Mouse (Mus musculus): ENCODE results near the gene Phlpp1. TPM values are rescaled to one million over a fixed set of nuclear protein-coding genes. Genes with fewer than 3 reads are reported as not detected.

The Phlpp1 gene
- polyA plus RNA-seq, 1 experiment: 7.6 TPM

DNA sequence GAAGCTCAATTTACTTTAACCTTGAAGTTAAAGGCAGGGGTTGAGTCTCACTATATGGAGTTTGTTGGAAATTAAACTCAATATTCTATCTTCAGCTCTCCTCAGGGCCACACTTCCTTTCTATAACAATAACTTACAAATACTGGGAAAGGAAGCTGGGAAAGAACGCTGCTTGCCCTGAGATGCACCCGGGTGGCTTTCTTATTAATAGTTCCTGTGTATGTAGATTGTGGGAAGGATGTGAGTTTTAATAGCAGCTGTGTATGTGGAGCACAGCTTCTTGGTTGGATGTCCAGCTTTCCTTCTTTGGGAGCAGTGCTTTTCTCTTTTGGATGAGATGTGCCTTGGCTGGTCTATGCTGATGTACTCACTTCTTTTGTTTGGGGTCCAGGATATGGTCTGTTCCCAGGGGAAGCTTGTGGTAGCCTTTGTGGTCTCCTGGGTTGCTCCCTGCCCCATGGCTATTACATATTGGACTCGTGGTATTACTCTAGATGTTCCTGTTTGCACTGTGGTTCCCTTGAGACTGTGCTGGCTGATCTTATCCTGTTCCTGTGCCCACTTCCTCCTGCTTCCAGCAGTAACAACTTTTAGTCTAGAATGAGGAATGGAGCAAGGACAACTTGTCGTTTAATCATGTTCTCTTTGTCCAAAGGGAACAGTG, 145.2 kb downstream of the Phlpp1 start:
- H3K4me3 ChIP-seq (ENCODE audit: insufficient read depth, low read length): no peak overlapping the region
- peak overlapping the region; percentile 58 for H3K27ac ChIP-seq (ENCODE audit: insufficient read depth, low read depth, low read length)
- H3K4me1 ChIP-seq (ENCODE audit: control insufficient read depth, insufficient read depth, low read length): peaks cover 25% of the 10 kb centered on the region

DNA sequence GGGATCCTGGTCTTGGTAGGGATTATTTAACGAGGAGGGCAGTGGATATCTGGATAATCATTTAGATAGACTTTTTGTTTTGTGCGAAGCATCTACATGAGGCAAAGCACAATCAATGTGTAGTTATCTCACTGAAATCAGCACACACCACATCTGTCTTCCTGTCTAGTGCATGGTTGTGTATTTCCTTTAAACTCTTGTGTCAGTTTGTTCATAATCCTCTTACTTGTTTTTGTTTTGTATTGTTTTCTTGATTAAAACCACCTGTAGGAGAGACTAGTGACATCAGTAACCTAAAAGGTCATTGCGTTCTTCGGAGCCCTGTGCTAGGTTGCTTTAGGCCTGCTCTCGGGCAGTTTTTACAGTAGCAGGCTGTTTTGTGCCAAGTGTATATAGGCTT, 146.8 kb downstream of the Phlpp1 start:
- no peak overlapping the region for H3K4me3 ChIP-seq (ENCODE audit: insufficient read depth, low read length)
- H3K4me1 ChIP-seq (ENCODE audit: control insufficient read depth, insufficient read depth, low read length): peaks cover 39% of the 10 kb centered on the region
- H3K27ac ChIP-seq (ENCODE audit: insufficient read depth, low read depth, low read length): no peak overlapping the region
- TF ChIP-seq CTCF (IDR thresholded peaks at IDR 0.05; ENCODE audit: low read depth, low read length): no peak
- TF ChIP-seq POLR2A (IDR thresholded peaks at IDR 0.05; ENCODE audit: borderline replicate concordance, low read depth, low read length): no peak

More for the DNA sequence above, 145.2 kb downstream of the Phlpp1 start:
- no peak for TF ChIP-seq POLR2A (IDR thresholded peaks at IDR 0.05; ENCODE audit: borderline replicate concordance, low read depth, low read length)
- TF ChIP-seq CTCF (IDR thresholded peaks at IDR 0.05; ENCODE audit: low read depth, low read length): no peak

DNA sequence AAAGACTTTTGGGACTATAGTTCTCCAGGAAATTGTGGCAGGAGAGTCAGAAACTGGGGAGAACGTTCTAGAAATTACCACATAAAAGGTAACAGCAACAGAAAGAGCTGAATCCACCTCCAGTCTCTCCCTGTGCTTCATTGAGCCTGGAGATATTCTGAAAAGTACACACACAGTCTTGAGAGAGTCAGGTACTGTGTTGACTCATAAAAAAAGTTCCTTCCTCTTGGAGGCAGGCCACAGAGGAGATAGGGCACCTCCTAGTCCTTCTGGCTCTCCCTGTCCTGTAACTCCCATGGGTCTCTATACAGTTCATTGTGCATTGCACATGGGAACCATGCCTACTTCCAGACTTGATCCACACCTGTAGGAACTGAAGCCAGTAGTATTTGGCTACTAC, 149.0 kb downstream of the Phlpp1 start:
- Histone ChIP-seq H3K4me3 (ENCODE audit: insufficient read depth, low read length) (no peak overlapping the region), H3K27ac (ENCODE audit: insufficient read depth, low read depth, low read length) (no peak overlapping the region), H3K4me1 (ENCODE audit: control insufficient read depth, insufficient read depth, low read length) (peaks cover 40% of the 10 kb centered on the region)
- TF ChIP-seq POLR2A (IDR thresholded peaks at IDR 0.05; ENCODE audit: borderline replicate concordance, low read depth, low read length) (no peak), CTCF (IDR thresholded peaks at IDR 0.05; ENCODE audit: low read depth, low read length) (no peak)

DNA sequence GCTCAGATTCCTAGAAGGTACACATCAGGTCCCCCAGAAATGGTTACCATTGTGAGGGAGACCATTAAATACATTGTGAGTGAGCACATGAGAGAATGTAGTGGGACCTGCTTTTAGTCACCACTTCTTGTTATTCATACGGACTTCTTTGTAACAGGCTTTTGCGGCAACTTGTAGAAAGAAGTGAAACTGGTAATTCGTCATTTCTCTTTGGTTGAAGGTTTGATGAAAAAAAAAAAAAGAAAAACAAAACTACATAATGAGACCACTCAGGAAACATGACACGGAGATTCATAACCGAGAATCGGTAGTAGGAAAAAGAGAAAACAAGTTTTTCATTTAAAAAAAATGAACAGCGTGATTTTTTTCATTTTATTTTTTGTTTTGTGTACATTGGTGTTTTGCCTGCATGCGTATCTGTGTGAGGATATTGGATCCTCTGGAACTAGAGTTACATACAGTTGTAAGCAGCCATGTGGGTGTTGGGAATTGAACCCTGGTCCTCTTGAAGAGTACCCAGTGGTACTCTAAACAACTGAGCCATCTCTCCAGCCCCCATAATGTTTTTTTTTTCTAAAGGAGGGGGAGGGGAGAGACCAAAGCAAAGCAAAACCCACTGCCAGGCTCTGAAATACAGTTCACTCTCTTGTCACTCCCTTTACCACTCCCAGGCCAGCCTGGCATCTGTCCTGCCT, 150.0 kb downstream of the Phlpp1 start:
- no peak for TF ChIP-seq CTCF (IDR thresholded peaks at IDR 0.05; ENCODE audit: low read depth, low read length)
- no peak for TF ChIP-seq POLR2A (IDR thresholded peaks at IDR 0.05; ENCODE audit: borderline replicate concordance, low read depth, low read length)
- Histone ChIP-seq H3K4me1 (ENCODE audit: control insufficient read depth, insufficient read depth, low read length) (peaks cover 35% of the 10 kb centered on the region), H3K4me3 (ENCODE audit: insufficient read depth, low read length) (peak overlapping the region; percentile 35), H3K27ac (ENCODE audit: insufficient read depth, low read depth, low read length) (peak overlapping the region; percentile 65)

DNA sequence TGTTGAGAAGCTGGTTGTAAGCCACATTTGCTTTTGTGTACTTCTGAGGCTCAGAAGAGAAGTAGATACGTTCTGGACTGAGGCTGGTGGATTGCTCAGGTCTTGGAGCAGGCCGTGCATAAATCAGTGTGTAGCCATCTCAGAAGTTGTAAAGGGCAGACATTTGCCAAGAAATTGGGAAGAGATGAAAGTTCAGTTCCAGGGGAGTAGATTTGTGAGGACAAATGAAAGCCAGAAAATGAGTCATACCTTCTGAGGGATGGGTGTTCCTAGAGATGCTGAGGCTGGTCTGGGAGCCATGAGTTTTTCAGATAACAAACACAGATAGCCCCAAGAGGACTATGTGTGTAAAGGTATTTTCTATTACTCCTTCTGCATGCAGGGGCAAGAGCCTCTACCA, 155.1 kb downstream of the Phlpp1 start:
- no peak overlapping the region for H3K4me3 ChIP-seq (ENCODE audit: insufficient read depth, low read length)
- peaks cover 23% of the 10 kb centered on the region for H3K4me1 ChIP-seq (ENCODE audit: control insufficient read depth, insufficient read depth, low read length)
- no peak for TF ChIP-seq POLR2A (IDR thresholded peaks at IDR 0.05; ENCODE audit: borderline replicate concordance, low read depth, low read length)
- no peak for TF ChIP-seq CTCF (IDR thresholded peaks at IDR 0.05; ENCODE audit: low read depth, low read length)
- no peak overlapping the region for H3K27ac ChIP-seq (ENCODE audit: insufficient read depth, low read depth, low read length)

DNA sequence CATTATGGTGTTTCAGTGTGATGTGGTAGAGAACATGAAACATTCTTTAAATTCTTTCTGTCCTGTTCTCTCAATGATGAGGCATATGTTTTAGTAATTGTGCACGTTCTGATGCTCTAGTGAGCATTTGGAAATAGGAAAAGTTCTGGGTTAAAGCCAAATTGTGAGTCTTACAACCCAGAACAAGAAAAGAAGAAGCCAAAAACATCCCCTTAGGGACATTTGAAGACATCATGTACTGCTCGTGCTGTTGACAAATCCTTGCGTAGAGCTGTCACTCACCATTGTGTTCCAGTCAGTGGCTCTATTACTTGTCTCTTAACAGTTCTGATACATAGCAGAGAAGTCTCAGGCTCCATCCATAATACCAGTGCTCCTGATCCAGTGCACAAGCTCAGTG, 170.5 kb downstream of the Phlpp1 start:
- H3K4me3 ChIP-seq (ENCODE audit: insufficient read depth, low read length): no peak overlapping the region
- no peak overlapping the region for H3K27ac ChIP-seq (ENCODE audit: insufficient read depth, low read depth, low read length)
- H3K4me1 ChIP-seq (ENCODE audit: control insufficient read depth, insufficient read depth, low read length): peaks cover 4% of the 10 kb centered on the region
- TF ChIP-seq CTCF (IDR thresholded peaks at IDR 0.05; ENCODE audit: low read depth, low read length) (no peak), POLR2A (IDR thresholded peaks at IDR 0.05; ENCODE audit: borderline replicate concordance, low read depth, low read length) (no peak)

DNA sequence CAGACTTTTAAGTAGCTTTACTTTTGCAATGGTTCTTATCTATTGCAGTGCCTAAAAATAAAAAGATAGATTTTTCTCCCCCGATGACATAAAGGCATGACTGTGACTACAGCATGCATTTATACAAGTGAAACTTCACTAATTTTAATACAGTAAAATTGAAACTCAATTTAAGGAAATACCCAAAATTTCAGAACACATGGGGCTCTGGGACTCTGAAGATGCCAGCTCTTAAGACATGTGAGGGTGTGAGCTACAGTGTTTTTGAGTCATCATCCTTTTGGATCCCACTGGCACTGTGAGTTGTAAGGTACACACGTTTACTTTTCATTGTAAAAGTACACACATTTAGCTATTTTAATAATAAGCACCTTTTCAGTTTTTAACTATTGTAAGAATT, 173.7 kb downstream of the Phlpp1 start:
- Histone ChIP-seq H3K4me1 (ENCODE audit: control insufficient read depth, insufficient read depth, low read length) (peaks cover 4% of the 10 kb centered on the region), H3K27ac (ENCODE audit: insufficient read depth, low read depth, low read length) (0 out of 2 replicates have a peak overlapping the region, but pooled peaks have one; percentile 37), H3K4me3 (ENCODE audit: insufficient read depth, low read length) (no peak overlapping the region)
- TF ChIP-seq POLR2A (IDR thresholded peaks at IDR 0.05; ENCODE audit: borderline replicate concordance, low read depth, low read length) (no peak), CTCF (IDR thresholded peaks at IDR 0.05; ENCODE audit: low read depth, low read length) (no peak)

DNA sequence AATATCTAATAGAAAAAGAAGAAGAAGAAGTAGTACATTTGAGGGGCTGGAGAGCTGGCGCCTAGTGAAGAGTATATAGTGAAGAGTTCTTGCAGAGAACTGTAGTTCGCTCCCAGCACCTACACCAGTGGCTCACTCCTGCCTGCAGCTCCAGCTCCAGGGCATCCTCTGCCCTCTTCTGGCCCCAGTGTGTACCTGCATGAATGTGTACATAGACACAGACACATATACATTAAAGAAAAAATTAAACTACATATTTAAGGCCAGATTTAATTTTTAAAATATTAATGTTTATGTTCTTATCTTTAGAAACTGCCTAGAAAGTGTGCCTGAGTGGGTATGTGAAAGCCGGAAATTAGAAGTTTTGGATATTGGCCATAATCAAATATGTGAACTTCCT, 175.2 kb downstream of the Phlpp1 start:
- H3K4me1 ChIP-seq (ENCODE audit: control insufficient read depth, insufficient read depth, low read length): peaks cover 6% of the 10 kb centered on the region
- H3K27ac ChIP-seq (ENCODE audit: insufficient read depth, low read depth, low read length): no peak overlapping the region
- no peak overlapping the region for H3K4me3 ChIP-seq (ENCODE audit: insufficient read depth, low read length)
- TF ChIP-seq CTCF (IDR thresholded peaks at IDR 0.05; ENCODE audit: low read depth, low read length): no peak
- TF ChIP-seq POLR2A (IDR thresholded peaks at IDR 0.05; ENCODE audit: borderline replicate concordance, low read depth, low read length): no peak

DNA sequence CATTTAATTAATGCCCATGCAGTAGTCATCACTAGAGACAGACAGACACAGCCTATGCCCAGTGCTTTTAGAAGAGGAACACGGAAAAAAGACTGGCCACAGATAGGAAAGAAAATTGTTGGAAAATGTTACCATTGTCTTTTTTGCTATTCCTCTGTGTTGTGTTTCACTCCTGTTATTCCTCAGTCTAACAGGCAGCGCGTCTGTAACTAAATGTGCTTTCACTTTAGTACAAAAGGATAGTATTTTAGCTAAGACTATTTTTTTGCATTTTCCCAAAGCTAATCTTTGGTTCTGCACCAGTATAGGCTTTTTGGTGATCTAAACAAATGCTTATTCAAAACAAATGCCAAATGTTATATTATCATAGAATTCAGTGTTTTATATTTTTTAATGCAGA, 177.6 kb downstream of the Phlpp1 start:
- Histone ChIP-seq H3K27ac (ENCODE audit: insufficient read depth, low read depth, low read length) (no peak overlapping the region), H3K4me1 (ENCODE audit: control insufficient read depth, insufficient read depth, low read length) (peaks cover 6% of the 10 kb centered on the region), H3K4me3 (ENCODE audit: insufficient read depth, low read length) (no peak overlapping the region)
- TF ChIP-seq CTCF (IDR thresholded peaks at IDR 0.05; ENCODE audit: low read depth, low read length) (no peak), POLR2A (IDR thresholded peaks at IDR 0.05; ENCODE audit: borderline replicate concordance, low read depth, low read length) (no peak)

DNA sequence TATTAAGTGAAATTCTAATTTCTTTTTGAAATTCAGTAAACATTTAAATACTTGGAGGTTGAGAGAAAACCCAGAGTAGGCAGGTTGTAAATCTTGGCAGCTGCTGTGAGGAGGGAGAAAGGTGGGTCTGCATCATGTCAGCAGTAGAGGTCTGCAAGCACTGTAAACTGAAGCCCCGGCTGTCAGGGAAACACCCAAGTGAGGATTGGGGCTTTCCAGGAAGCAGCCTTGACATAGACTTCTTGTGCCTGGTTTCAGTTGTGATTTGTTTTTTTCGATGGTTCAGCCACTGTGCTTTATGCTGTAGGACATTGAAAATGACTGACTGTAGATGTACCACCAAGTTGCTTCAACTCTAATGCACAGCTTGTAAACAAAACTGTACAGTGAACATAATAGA, 180.0 kb downstream of the Phlpp1 start:
- TF ChIP-seq CTCF (IDR thresholded peaks at IDR 0.05; ENCODE audit: low read depth, low read length) (no peak), POLR2A (IDR thresholded peaks at IDR 0.05; ENCODE audit: borderline replicate concordance, low read depth, low read length) (no peak)
- Histone ChIP-seq H3K4me1 (ENCODE audit: control insufficient read depth, insufficient read depth, low read length) (peaks cover 2% of the 10 kb centered on the region), H3K4me3 (ENCODE audit: insufficient read depth, low read length) (no peak overlapping the region), H3K27ac (ENCODE audit: insufficient read depth, low read depth, low read length) (no peak overlapping the region)

Data from bone marrow macrophage, adult 2 months (primary cell).